ENCODE assay signal across 15 mouse cellular contexts in genomic region chr11:57140162-57140780, GRCm38 (mm10).
A peak's percentile ranks its signal among the peaks of the same experiment; 100 is the strongest.
DNase-seq lines count a peak whose midpoint lies in the region; ATAC-seq lines count a peak whose summit lies in the region.
"Had no signal": no experiment of that assay in that cellular context is flagged by ENCODE, and none has a peak within 500 bp of the region (broad histone marks: within the 10 kb centered on the region; RNA-seq: fewer than 3 reads in every experiment).

No protein-coding gene starts in this region.

- no peak overlapping the region for H3K9ac ChIP-seq in midbrain, embryonic 16.5 days (ENCODE audit: low read depth, low read length)
- no peak overlapping the region for H3K9ac ChIP-seq in forebrain, embryonic 12.5 days
- H3K9ac ChIP-seq: liver, embryonic 12.5 days; midbrain, embryonic 12.5 days; neural tube, embryonic 13.5 days had no signal

- intact Hi-C loops in left cerebral cortex, postnatal 36 days (cut with DNase I) = no loop called here

- no peaks in the 10 kb centered on the region for H3K36me3 ChIP-seq in midbrain, embryonic 16.5 days (ENCODE audit: control insufficient read depth, insufficient read depth, low read length)
- no peaks in the 10 kb centered on the region for H3K36me3 ChIP-seq in forebrain, embryonic 12.5 days (replicated peaks)
- H3K36me3 ChIP-seq: embryonic facial prominence, embryonic 10.5 days; liver, embryonic 12.5 days; midbrain, embryonic 12.5 days; neural tube, embryonic 13.5 days had no signal

- ATAC-seq in midbrain, embryonic 16.5 days = peak; percentile 42; the same call in 1 of the 2 replicates
- no peak for ATAC-seq in forebrain, embryonic 12.5 days (ENCODE audit: low FRiP score)
- ATAC-seq: liver, embryonic 12.5 days had no signal

- no peak overlapping the region; the same call in 1 of the 2 replicates for H3K27ac ChIP-seq in midbrain, embryonic 16.5 days (ENCODE audit: low read length)
- no peak overlapping the region for H3K27ac ChIP-seq in forebrain, embryonic 12.5 days
- H3K27ac ChIP-seq: embryonic facial prominence, embryonic 10.5 days; liver, embryonic 12.5 days; midbrain, embryonic 12.5 days; neural tube, embryonic 13.5 days had no signal

- H3K9me3 ChIP-seq in midbrain, embryonic 16.5 days (replicated peaks; ENCODE audit: control insufficient read depth, low read length, poor library complexity, severe bottlenecking) = no peaks in the 10 kb centered on the region
- no peaks in the 10 kb centered on the region for H3K9me3 ChIP-seq in forebrain, embryonic 12.5 days
- H3K9me3 ChIP-seq: embryonic facial prominence, embryonic 10.5 days; liver, embryonic 12.5 days; midbrain, embryonic 12.5 days; neural tube, embryonic 13.5 days had no signal

- 74% methylated on average over 14 of the region's 14 CpGs for WGBS in midbrain, embryonic 16.5 days
- 86% methylated on average over 14 of the region's 14 CpGs for WGBS in forebrain, embryonic 12.5 days

- H3K4me3 ChIP-seq in midbrain, embryonic 16.5 days (ENCODE audit: low read depth, low read length) = no peak overlapping the region
- no peak overlapping the region for H3K4me3 ChIP-seq in forebrain, embryonic 12.5 days (replicated peaks)
- H3K4me3 ChIP-seq: embryonic facial prominence, embryonic 10.5 days; liver, embryonic 12.5 days; midbrain, embryonic 12.5 days; neural tube, embryonic 13.5 days had no signal

- DNase-seq in left cerebral cortex, adult 11 months (ENCODE audit: low spot score) = peak; percentile 29
- no peak for DNase-seq in left cerebral cortex, postnatal 36 days (ENCODE audit: low spot score in 2 of 2)
- DNase-seq in Muller cell, postnatal 12 days (ENCODE audit: inconsistent ontology term) = peak; percentile 81
- peak; percentile 87 for DNase-seq in brain, adult 2 months (ENCODE audit: low read depth, low spot score)
- DNase-seq in heart, adult 18-20 months = no peak
- DNase-seq: adrenal gland, adult 2 months; cerebellum, adult 9-10 months; heart, postnatal 14 days; retina, postnatal 1 day had no signal

- no peak overlapping the region for H3K4me2 ChIP-seq in midbrain, embryonic 16.5 days (ENCODE audit: low read length)
- H3K4me2 ChIP-seq in forebrain, embryonic 12.5 days = no peak overlapping the region
- H3K4me2 ChIP-seq: liver, embryonic 12.5 days; midbrain, embryonic 12.5 days; neural tube, embryonic 13.5 days had no signal

- H3K4me1 ChIP-seq in midbrain, embryonic 16.5 days (ENCODE audit: control insufficient read depth, insufficient read depth, low read length) = no peaks in the 10 kb centered on the region
- H3K4me1 ChIP-seq in forebrain, embryonic 12.5 days = peaks cover under 1% of the 10 kb centered on the region; the same call in 1 of the 2 replicates
- H3K4me1 ChIP-seq: embryonic facial prominence, embryonic 10.5 days; liver, embryonic 12.5 days; midbrain, embryonic 12.5 days had no signal

- no peaks in the 10 kb centered on the region for H3K27me3 ChIP-seq in midbrain, embryonic 16.5 days (ENCODE audit: control insufficient read depth, insufficient read depth, low read depth, low read length)
- H3K27me3 ChIP-seq in forebrain, embryonic 12.5 days = no peaks in the 10 kb centered on the region
- H3K27me3 ChIP-seq: liver, embryonic 12.5 days; midbrain, embryonic 12.5 days; neural tube, embryonic 13.5 days had no signal

Comparison
In these comparisons a context has a peak if more than half of its experiments do, and no peak if none do; other contexts are left out.
1. DNase-seq: peak in left cerebral cortex, adult 11 months (single experiment), Muller cell, postnatal 12 days (single experiment) and brain, adult 2 months (single experiment); none in left cerebral cortex, postnatal 36 days (0 of 2) and heart, adult 18-20 months (0 of 2).